Mouse (Mus musculus) embryonic facial prominence, embryonic 12.5 days (tissue): ENCODE data around the gene Lsp1. TPM values are rescaled to one million over a fixed set of nuclear protein-coding genes. Genes with fewer than 3 reads are reported as not detected.

Experiments
- ATAC-seq: fragments of 200-750 bp; cut with Nextera tagmentation; 2 replicates; pipeline ENCODE4 v1.8.0; 2017; ENCODE audit not compliant: insufficient number of reproducible peaks, insufficient read depth, low FRiP score, low TSS enrichment
- H3K27ac ChIP-seq: fragments of 300-500 bp; sonication (generic); 2 replicates; pipeline ENCODE4 v1.5.1; 2016; ENCODE audit warnings: mild to moderate bottlenecking
- H3K27me3 ChIP-seq: fragments of 300-500 bp; sonication (generic); 2 replicates; pipeline ENCODE4 v1.6.1; 2016; ENCODE audit warnings: mild to moderate bottlenecking, moderate library complexity
- H3K36me3 ChIP-seq: fragments of 300-500 bp; sonication (generic); 2 replicates; pipeline ENCODE4 v1.6.1; 2016; ENCODE audit warnings: mild to moderate bottlenecking
- H3K4me1 ChIP-seq: fragments of 300-500 bp; sonication (generic); 2 replicates; pipeline ENCODE4 v1.6.1; 2016
- H3K4me2 ChIP-seq: fragments of 300-500 bp; sonication (generic); replicated peaks from 2 replicates; pipeline ENCODE4 v1.6.1; 2016; ENCODE audit warnings: mild to moderate bottlenecking, moderate library complexity
- H3K4me3 ChIP-seq: fragments of 300-500 bp; sonication (generic); 2 replicates; pipeline ENCODE4 v1.5.1; 2016; ENCODE audit warnings: mild to moderate bottlenecking
- H3K9ac ChIP-seq: fragments of 300-500 bp; sonication (generic); 2 replicates; pipeline ENCODE4 v1.6.1; 2016; ENCODE audit warnings: mild to moderate bottlenecking, moderate library complexity
- H3K9me3 ChIP-seq: fragments of 300-500 bp; sonication (generic); 2 replicates; pipeline ENCODE4 v1.6.1; 2016; ENCODE audit warnings: mild to moderate bottlenecking, moderate library complexity
- WGBS: fragments of 180-500 bp; shearing (Covaris S2); methylation state at CpG from one replicate; pipeline ENCODE4 v1.1.7; 2016; 5-methylcytosine and 5-hydroxymethylcytosine counted together
- polyA plus RNA-seq: library from polyadenylated mRNA; unstranded; fragments of >200 nt; fragmentation: Nextera tagmentation; extraction: Ambion mirVana; gene quantifications from 2 replicates; pipeline ENCODE4 v1.2.1, GENCODE M21; 2016

Lsp1 gene
- polyA plus RNA-seq, 1 experiment from 2014 or later = 24.5 TPM

DNA sequence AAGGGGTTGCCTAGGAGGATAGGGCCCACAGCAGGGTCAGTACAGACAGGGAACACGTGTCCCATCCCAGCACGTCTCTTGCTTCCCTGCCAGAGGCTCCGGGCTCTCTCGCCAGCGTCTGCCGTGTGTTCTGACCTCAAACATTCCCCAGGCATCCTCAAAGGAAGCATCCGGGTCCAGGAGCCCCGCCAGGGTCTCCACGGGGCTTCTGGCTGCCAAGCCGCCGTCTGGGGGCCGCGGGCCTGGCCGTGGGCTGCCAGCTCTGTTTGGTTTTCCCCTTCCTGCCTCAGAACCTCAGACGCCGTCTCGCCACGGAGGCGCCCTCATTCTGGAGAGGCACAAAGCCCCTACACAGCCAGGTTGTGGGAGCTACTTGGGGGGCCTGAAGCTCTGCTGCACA is 27.0 kb upstream of the Lsp1 start:
- WGBS = 38% methylated on average over 19 of the region's 19 CpGs
- H3K27me3 ChIP-seq = no peaks in the 10 kb centered on the region
- H3K4me2 ChIP-seq = no peak overlapping the region
- no peaks in the 10 kb centered on the region for H3K9me3 ChIP-seq
- H3K36me3 ChIP-seq = no peaks in the 10 kb centered on the region
- peak overlapping the region; percentile 51 for H3K27ac ChIP-seq
- H3K4me1 ChIP-seq = peaks cover 22% of the 10 kb centered on the region
- no peak overlapping the region for H3K4me3 ChIP-seq
- no peak overlapping the region for H3K9ac ChIP-seq
- ATAC-seq = no peak

DNA sequence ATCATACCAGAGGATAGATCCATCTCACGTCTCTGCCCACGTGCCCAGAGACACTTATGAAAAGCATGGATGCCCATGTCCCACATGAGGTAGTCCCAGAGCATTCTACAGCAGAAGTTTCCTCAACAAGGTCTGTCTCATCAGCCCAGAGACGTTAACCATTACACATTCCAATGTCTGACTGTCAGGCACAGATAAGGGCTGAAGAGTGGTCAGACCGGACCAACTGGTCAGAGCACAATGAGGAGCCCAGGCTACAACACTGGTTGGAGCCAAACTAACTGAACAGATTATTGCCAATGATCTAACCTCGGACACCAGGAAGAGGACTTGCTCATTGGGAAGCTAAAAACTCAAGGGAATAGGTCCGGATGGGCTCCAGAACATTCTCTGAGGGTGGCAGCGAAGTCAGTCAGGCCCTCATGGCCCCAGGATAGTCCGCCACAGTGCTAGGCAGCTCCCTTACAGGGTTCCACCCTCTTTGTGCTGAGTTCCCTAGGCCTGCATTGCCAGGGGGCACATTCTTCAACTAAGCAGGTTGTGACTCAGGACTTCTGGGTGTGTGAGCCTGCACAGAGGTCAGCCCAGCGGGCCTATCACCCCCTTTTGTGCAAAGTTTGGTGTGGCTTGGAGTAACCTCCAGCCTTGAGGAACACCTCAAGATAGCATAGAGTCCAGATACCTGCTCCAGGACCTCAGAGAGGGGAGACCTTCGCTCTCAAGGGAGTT is 26.3 kb upstream of the Lsp1 start, which contains the start of gene Syt8:
Syt8 (plus strand) TSS at position 714 of the 729 bp plus-strand sequence.
- Histone ChIP-seq H3K4me1 (peaks cover 22% of the 10 kb centered on the region), H3K4me2 (no peak within 1 kb of the TSS), H3K9me3 (no peaks in the 10 kb centered on the region), H3K27ac (peak within 1 kb of the TSS; percentile 51), H3K27me3 (no peaks in the 10 kb centered on the region), H3K9ac (no peak within 1 kb of the TSS), H3K36me3 (no peaks in the 10 kb centered on the region), H3K4me3 (no peak within 1 kb of the TSS)
- ATAC-seq = no peak
- 76% methylated on average over 10 of the region's 10 CpGs for WGBS

DNA sequence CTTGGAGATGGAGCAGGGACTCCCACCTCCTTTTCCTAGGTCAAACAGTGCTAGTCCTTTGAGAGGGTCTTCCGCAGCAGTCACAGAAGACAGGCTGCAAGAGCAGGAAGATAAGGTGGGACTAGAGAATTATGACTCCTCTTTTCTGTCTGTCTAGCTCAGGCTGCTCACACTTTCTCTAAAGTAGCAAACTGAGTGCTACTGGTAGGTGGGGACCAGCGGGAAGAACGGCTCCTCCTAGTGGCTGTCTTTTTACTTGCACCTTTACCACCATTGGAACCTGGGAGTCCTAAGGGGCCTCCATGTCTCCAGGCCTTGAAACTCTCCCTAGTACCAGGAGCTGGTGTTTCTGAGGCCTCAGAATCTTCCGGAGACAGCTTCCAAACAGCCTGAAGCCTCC is 25.1 kb upstream of the Lsp1 start:
- WGBS = 23% methylated on average over 4 of the region's 4 CpGs
- H3K27ac ChIP-seq = peak overlapping the region; percentile 43; the same call in 1 of the 2 replicates
- ATAC-seq = no peak

DNA sequence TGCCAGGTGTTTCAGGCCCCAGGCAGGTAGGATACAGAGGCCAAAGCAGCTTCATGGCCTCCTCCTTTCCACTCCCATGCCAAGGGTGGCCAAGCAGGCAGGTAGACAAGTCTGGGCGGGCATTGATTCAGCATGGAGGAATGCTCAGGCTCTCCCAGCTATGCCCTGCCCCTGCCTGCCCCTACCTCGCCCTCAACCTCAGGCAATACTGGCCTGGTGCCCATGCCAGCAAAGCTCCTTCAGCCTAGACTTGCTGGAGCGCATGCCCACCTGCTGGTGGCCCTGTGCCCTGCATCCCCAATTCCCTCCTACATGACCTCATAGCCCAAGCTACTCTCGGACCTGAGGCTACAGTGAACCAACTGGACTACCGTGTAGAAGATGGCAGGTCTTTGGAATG is 23.3 kb upstream of the Lsp1 start:
- WGBS = 77% methylated on average over 5 of the region's 5 CpGs
- Histone ChIP-seq H3K4me3 (no peak overlapping the region), H3K9me3 (no peaks in the 10 kb centered on the region), H3K9ac (no peak overlapping the region), H3K4me2 (no peak overlapping the region), H3K27me3 (no peaks in the 10 kb centered on the region), H3K4me1 (peaks cover 22% of the 10 kb centered on the region), H3K27ac (peak overlapping the region; percentile 20; the same call in 1 of the 2 replicates), H3K36me3 (no peaks in the 10 kb centered on the region)
- no peak for ATAC-seq

More for the DNA sequence above, 25.1 kb upstream of the Lsp1 start:
- Histone ChIP-seq H3K9me3 (no peaks in the 10 kb centered on the region), H3K36me3 (no peaks in the 10 kb centered on the region), H3K27me3 (no peaks in the 10 kb centered on the region), H3K9ac (no peak overlapping the region), H3K4me2 (no peak overlapping the region), H3K4me3 (no peak overlapping the region), H3K4me1 (peaks cover 16% of the 10 kb centered on the region)

DNA sequence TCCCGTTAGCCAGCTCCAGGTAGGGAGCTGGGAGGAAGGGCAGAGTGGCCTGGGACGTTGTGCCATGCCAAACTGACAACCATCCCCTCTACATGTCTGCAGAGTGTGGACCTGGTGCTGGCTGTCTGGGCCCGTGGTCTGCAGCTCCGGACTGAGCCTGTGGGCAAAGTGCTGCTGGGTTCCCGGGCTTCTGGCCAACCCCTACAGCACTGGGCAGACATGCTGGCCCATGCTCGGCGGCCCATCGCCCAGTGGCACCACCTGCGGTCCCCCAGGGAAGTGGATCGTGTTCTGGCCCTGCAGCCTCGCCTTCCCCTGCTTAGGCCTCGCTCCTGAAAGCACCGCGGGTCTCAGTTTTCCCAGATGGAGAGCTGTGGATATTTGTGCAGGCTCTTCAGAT is 20.6 kb upstream of the Lsp1 start:
- H3K27me3 ChIP-seq = no peaks in the 10 kb centered on the region
- peak overlapping the region; percentile 89 for H3K27ac ChIP-seq
- H3K36me3 ChIP-seq = no peaks in the 10 kb centered on the region
- no peak overlapping the region; the same call in none of the 2 replicates for H3K9ac ChIP-seq
- WGBS = 84% methylated on average over 14 of the region's 14 CpGs
- H3K4me2 ChIP-seq = no peak overlapping the region
- no peak overlapping the region for H3K4me3 ChIP-seq
- peaks cover 16% of the 10 kb centered on the region for H3K4me1 ChIP-seq
- H3K9me3 ChIP-seq = no peaks in the 10 kb centered on the region
- ATAC-seq = no peak

DNA sequence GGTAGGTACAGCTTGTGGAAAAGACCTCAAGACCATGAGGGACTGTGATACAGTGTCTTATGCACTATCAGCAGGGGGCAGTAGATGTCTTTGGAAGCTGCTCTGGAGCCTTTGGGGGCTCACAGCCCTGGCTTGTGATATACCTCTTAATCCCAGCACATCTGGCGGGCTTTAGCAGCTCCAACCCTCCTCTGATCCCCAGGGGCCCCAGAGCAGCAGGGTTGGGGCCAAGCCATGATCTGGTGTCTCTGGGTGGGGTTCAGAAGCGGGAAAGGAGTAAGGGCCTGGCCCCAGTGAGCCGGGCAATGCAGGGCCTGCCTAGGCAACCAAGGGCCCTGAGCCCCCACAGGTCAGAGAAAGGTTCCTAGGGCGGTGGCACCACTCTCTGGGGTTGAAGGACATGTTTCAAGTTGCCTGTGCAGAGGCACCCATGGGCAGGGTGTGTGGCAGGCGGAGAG is 19.9 kb upstream of the Lsp1 start:
- H3K36me3 ChIP-seq = no peaks in the 10 kb centered on the region
- H3K27me3 ChIP-seq = no peaks in the 10 kb centered on the region
- peaks cover 16% of the 10 kb centered on the region for H3K4me1 ChIP-seq
- H3K4me3 ChIP-seq = no peak overlapping the region
- ATAC-seq = peak; percentile 87
- no peaks in the 10 kb centered on the region for H3K9me3 ChIP-seq
- peak overlapping the region; percentile 29 for H3K9ac ChIP-seq
- no peak overlapping the region; the same call in 1 of the 2 replicates for H3K4me2 ChIP-seq
- WGBS = 33% methylated on average over 5 of the region's 5 CpGs
- peak overlapping the region; percentile 89 for H3K27ac ChIP-seq

DNA sequence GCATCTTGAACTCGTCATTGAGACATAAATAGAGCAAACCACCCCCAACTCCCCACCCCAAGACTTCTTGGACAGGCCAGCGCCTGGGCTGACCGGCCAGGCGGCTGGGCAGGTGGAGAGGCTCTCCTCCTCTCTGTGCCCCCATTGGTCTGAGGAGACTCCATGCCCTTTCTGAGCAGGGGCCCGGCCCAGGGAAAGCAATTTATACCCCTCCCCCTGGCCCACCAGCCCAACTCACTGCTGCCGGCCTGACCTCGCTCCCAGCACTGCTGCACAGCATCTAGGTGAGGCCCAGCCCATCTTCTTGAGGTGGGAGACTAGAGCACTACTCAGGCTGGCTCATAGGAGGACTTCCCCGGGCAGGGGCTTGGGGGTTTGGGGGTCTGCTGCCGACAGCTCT is 19.0 kb upstream of the Lsp1 start, which contains the start of gene Tnni2:
Tnni2 (plus strand) TSS at position 224 of the 400 bp plus-strand sequence.
- H3K9ac ChIP-seq = peak within 1 kb of the TSS; percentile 29
- H3K27ac ChIP-seq = peak within 1 kb of the TSS; percentile 89
- no peak within 1 kb of the TSS; the same call in 1 of the 2 replicates for H3K4me2 ChIP-seq
- H3K4me1 ChIP-seq = peaks cover 16% of the 10 kb centered on the region
- H3K36me3 ChIP-seq = no peaks in the 10 kb centered on the region
- no peaks in the 10 kb centered on the region for H3K27me3 ChIP-seq
- H3K4me3 ChIP-seq = no peak within 1 kb of the TSS
- no peak for ATAC-seq
- no peaks in the 10 kb centered on the region for H3K9me3 ChIP-seq
- 74% methylated on average over 9 of the region's 9 CpGs for WGBS

DNA sequence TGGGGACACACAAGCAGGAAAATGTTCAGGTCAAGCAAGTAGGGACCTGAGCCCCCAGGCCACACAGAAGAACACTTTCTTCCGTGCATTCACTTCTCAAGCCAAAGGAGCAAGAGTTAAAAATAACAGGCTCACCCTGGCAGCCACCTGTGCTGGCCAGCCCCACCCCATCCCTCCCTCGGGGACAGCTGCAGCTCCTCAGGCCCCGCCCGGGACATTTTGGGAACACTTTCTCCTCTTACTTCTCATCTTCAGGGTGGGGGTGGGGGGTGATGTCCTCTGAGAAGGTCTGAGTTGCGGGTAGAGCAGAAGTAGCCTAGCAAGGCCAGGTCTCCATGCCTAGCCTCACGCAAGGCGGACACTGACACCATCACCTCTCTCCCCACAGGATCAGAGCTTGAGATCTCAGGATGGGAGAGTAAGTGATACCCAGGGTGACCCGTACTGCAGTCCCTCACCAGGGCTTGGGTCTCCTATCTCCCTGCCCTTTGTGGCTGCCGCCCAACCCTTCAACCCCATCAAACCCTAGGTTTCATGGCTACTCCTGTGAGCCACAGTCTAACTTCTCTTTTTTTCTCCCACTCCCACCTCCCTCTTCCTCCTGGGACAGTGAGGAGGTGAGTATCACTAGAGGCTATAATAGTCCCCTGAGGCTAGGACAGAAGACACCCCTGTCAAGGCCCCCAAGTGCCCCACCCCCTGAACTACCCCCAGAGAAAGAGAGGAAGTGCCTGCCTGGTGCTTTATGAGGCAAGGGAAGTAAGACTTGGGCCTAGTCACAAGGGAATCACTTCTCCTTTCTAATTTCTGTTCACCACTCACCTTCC is 18.3 kb upstream of the Lsp1 start:
- Histone ChIP-seq H3K4me3 (no peak overlapping the region), H3K36me3 (no peaks in the 10 kb centered on the region), H3K4me1 (peaks cover 16% of the 10 kb centered on the region), H3K9ac (no peak overlapping the region), H3K4me2 (no peak overlapping the region), H3K27ac (0 out of 2 replicates have a peak overlapping the region, but pooled peaks have one; percentile 89), H3K27me3 (no peaks in the 10 kb centered on the region), H3K9me3 (no peaks in the 10 kb centered on the region)
- no peak for ATAC-seq
- 82% methylated on average over 9 of the region's 9 CpGs for WGBS

DNA sequence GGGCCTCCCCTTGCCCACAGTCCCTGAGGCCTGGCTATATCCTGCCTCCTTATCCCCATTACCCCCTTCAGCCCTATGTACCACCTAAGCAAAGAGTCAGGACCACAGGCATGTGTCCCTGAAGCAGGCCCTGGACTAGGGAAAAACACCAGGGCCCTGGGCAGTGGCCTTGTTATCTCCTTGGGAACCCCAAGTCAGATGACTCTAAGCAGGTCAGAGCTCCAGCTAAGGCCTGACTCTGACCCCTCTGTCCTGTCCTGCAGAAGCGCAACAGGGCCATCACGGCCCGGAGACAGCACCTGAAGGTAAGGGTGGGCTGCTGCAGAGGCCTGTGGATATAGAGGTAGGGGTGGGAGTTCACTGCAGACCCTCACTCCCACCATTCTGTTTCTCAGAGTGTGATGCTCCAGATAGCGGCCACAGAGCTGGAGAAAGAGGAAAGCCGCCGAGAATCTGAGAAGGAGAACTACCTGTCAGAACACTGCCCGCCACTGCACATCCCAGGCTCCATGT is 17.6 kb upstream of the Lsp1 start:
- Histone ChIP-seq H3K9ac (no peak overlapping the region), H3K4me3 (no peak overlapping the region), H3K27me3 (no peaks in the 10 kb centered on the region), H3K27ac (0 out of 2 replicates have a peak overlapping the region, but pooled peaks have one; percentile 18), H3K4me2 (no peak overlapping the region), H3K36me3 (no peaks in the 10 kb centered on the region), H3K9me3 (no peaks in the 10 kb centered on the region), H3K4me1 (peaks cover 16% of the 10 kb centered on the region)
- no peak for ATAC-seq
- 93% methylated on average over 7 of the region's 7 CpGs for whole genome bisulfite sequencing

DNA sequence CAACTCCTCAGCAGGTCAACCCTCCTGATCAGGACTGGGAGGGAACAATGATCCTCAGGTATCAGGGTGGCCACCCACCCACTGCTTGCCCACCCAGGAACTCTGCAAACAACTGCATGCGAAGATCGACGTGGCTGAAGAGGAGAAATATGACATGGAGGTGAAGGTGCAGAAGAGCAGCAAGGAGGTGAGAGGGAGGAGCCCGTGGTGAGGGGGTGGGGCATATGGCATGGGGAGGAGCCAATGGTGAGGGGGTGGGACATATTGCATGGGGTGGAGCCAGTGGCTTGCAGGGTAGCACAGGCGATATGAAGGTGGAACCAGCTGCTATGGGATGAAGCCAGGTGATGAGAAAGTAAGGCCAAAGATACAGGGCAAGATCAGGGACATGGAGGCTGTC is 17.1 kb upstream of the Lsp1 start:
- Histone ChIP-seq H3K27ac (no peak overlapping the region), H3K9ac (no peak overlapping the region)
- WGBS = 90% methylated on average over 5 of the region's 5 CpGs

DNA sequence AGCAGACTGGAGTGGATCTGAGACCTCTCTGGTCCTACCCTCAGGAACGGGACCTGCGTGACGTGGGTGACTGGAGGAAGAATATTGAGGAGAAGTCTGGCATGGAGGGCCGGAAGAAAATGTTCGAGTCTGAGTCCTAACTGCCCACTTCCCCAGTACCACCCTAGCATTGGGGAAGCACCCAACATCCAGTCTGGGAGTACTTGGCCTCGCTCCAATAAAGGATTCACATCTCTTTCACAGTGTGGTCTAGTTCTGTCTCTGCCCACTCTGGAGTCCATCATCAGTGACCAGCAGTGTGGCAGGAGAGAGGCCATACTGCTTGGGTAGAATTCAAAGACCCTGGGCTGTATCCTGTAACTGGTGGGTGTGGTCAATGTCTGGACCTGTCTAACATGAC is 16.4 kb upstream of the Lsp1 start:
- Histone ChIP-seq H3K36me3 (no peaks in the 10 kb centered on the region), H3K27me3 (no peaks in the 10 kb centered on the region), H3K4me1 (peaks cover 16% of the 10 kb centered on the region), H3K4me2 (no peak overlapping the region), H3K9ac (no peak overlapping the region), H3K9me3 (no peaks in the 10 kb centered on the region), H3K27ac (no peak overlapping the region), H3K4me3 (no peak overlapping the region)
- ATAC-seq = no peak
- 93% methylated on average over 6 of the region's 6 CpGs for WGBS

More for the DNA sequence above, 17.1 kb upstream of the Lsp1 start:
- Histone ChIP-seq H3K27me3 (no peaks in the 10 kb centered on the region), H3K4me3 (no peak overlapping the region), H3K9me3 (no peaks in the 10 kb centered on the region), H3K4me1 (peaks cover 16% of the 10 kb centered on the region), H3K36me3 (no peaks in the 10 kb centered on the region), H3K4me2 (no peak overlapping the region)
- no peak for ATAC-seq
